Mouse (Mus musculus) liver, embryonic 11.5 days (tissue): ENCODE results near the gene Pilrb1. TPM values are rescaled to one million over a fixed set of nuclear protein-coding genes. Genes with fewer than 3 reads are reported as not detected.
"Not testable (repeated sequence)": the region's sequence is repeated elsewhere in the genome, so short reads cannot be mapped to it uniquely, and the experiment has no call there.

Experiments
- ATAC-seq: fragments of 200-750 bp; cut with Nextera tagmentation; replicated peaks from 2 replicates; pipeline ENCODE4 v1.8.0; 2017; ENCODE audit warnings: moderate number of reproducible peaks, mild to moderate bottlenecking, moderate TSS enrichment, moderate library complexity; ENCODE audit not compliant: low FRiP score
- DNase-seq: peaks from one replicate; pipeline ENCODE4 v3.0.0-alpha.2; 2017; ENCODE audit warnings: low spot score
- H3K27ac ChIP-seq: fragments of 300-500 bp; sonication (generic); 2 replicates; pipeline ENCODE4 v1.5.1; 2014; ENCODE audit warnings: mild to moderate bottlenecking, low read depth, low read length, control low read depth
- H3K27me3 ChIP-seq: fragments of 300-500 bp; sonication (generic); replicated peaks from 2 replicates; pipeline ENCODE4 v1.6.1; 2014; ENCODE audit warnings: low read length, mixed read lengths; ENCODE audit not compliant: control insufficient read depth, insufficient read depth
- H3K36me3 ChIP-seq: fragments of 300-500 bp; sonication (generic); 2 replicates; pipeline ENCODE4 v1.6.1; 2014; ENCODE audit warnings: mild to moderate bottlenecking, low read length, moderate library complexity, mixed read lengths; ENCODE audit not compliant: control insufficient read depth, insufficient read depth
- H3K4me1 ChIP-seq: fragments of 300-500 bp; sonication (generic); replicated peaks from 2 replicates; pipeline ENCODE4 v1.6.1; 2014; ENCODE audit warnings: low read length, mixed read lengths; ENCODE audit not compliant: control insufficient read depth, insufficient read depth
- H3K4me2 ChIP-seq: fragments of 300-500 bp; sonication (generic); 2 replicates; pipeline ENCODE4 v1.6.1; 2014; ENCODE audit warnings: mild to moderate bottlenecking, control low read depth, moderate library complexity
- H3K4me3 ChIP-seq: fragments of 300-500 bp; sonication (generic); 2 replicates; pipeline ENCODE4 v1.5.1; 2014; ENCODE audit warnings: low read depth, low read length, control low read depth
- H3K9ac ChIP-seq: fragments of 300-500 bp; sonication (generic); 2 replicates; pipeline ENCODE4 v1.6.1; 2014; ENCODE audit warnings: low read depth, low read length, control low read depth
- H3K9me3 ChIP-seq: fragments of 300-500 bp; sonication (generic); 2 replicates; pipeline ENCODE4 v1.6.1; 2016; ENCODE audit warnings: low read length, inconsistent platforms, mixed read lengths; ENCODE audit not compliant: control insufficient read depth
- WGBS: fragments of 180-500 bp; shearing (Covaris S2); extraction: QIAGEN DNeasy Blood & Tissue Kit; methylation state at CpG from one replicate; pipeline ENCODE4 v1.1.7; 2014; 5-methylcytosine and 5-hydroxymethylcytosine counted together
- polyA plus RNA-seq: library from polyadenylated mRNA; unstranded; fragments of >200 nt; fragmentation: Nextera tagmentation; extraction: Ambion mirVana; gene quantifications from 2 replicates; pipeline ENCODE4 v1.2.1, GENCODE M21; 2014

Gene Pilrb1
- polyA plus RNA-seq, 1 experiment from 2014 or later = 1.6 TPM

DNA sequence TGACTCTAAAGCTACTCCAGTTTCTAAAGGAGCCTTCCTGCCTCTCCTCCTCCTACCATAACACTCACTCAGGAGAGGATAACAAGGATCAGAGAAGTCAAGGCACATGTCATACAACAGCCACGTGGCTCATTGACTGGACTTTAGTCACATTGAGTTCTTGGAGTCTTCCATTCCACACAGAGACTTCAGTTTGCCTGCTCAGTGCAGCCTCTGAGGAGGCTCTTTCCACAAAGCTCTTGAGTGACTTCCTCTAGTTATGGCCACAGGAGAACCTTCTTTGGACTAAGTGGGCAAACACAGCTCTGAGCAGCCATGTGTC is 14.4 kb upstream of the Pilrb1 start:
- H3K4me2 ChIP-seq, H3K27me3 ChIP-seq, H3K36me3 ChIP-seq, H3K4me3 ChIP-seq, H3K9ac ChIP-seq, DNase-seq, H3K9me3 ChIP-seq, ATAC-seq, H3K27ac ChIP-seq, H3K4me1 ChIP-seq: not testable (repeated sequence)
- 25% methylated on average over 1 of the region's 1 CpGs for WGBS

DNA sequence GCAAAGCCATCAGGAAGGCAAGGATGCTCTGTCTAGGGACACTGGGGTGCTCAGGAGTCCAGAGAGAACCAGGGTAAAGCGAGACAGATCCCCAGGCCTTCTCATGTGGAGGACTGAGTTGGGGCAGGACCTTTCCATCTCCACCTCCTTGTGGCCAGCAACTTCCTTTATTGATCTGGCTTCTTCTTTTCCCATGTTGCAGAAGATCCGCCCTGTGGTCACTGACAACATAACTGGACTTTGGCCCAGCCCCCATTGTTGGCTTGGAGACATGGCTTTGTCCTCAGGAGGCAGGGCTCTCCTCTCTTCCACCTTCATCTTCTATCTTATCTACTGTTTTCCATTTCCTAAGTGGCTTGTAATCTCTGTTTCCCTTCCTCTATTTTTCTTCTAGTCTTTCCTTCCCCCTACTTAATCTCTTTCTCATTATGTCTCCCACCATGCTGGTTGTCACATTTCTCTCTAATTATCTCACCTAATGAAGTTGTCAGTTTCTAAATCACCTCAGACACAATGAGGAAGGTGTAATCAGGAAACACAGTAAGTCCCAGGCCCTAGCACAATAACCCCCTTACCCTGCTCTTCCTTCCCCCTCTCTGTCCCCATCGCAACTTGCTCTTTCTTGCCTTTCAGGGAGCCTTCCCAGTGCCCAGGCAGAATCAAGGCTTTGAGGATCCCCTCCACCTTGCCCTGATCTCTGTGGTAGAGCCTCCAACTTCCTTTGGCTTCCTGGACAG is 13.9 kb upstream of the Pilrb1 start, which contains the start of gene Pilrb2:
Pilrb2 (minus strand) TSS at position 172 of the 737 bp plus-strand sequence.
- H3K4me3 ChIP-seq, H3K4me1 ChIP-seq, H3K4me2 ChIP-seq, ATAC-seq, H3K9me3 ChIP-seq, H3K36me3 ChIP-seq, H3K9ac ChIP-seq, H3K27ac ChIP-seq, H3K27me3 ChIP-seq: not testable (repeated sequence)
- WGBS = 32% methylated on average over 2 of the region's 3 CpGs
- peak; percentile 30 for DNase-seq

DNA sequence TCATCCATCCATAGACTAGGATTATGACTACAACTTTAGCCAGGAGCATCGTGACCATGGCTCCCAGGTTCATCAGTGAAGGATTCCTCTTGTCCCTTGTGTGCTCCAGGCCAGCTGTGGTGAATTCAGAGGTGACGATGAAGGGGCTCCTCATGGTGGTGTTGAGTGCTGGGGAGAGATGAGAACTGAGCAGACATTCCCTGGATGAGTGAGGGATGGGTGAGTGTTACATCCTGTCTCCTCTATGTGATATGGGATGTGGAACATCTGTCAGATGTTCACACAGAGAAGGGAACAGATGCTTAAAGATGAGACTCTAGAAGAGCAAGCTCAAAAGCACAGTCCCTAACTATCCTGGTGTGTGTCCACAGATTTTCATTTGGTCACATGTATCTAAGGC is 10.7 kb upstream of the Pilrb1 start:
- 80% methylated on average over 2 of the region's 2 CpGs for WGBS
- not testable (repeated sequence) for DNase-seq

DNA sequence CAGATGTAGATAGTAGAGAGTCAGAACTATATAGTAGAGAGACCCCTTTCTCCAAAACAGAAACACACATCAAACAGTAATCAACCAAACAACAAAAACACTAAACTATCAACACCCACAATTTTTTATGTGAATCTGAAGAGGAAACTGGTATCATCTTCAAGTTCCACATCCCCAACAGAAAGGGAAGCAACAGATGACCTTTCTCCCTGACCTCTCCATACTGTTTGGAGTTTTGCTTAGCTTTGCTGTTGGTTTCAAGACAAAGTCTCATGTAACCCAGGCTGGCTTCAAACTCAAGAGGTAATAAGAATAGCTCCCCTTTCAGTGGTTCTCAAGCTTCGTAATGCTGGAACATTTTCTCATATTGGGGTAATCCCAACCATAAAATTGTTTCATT is 6.1 kb upstream of the Pilrb1 start:
- ATAC-seq, H3K9ac ChIP-seq, H3K4me1 ChIP-seq, H3K36me3 ChIP-seq, H3K9me3 ChIP-seq, DNase-seq, H3K27me3 ChIP-seq, H3K4me2 ChIP-seq, H3K4me3 ChIP-seq, H3K27ac ChIP-seq: not testable (repeated sequence)
- 79% methylated on average over 1 of the region's 1 CpGs for WGBS

More for the DNA sequence above, 10.7 kb upstream of the Pilrb1 start:
- H3K9me3 ChIP-seq, H3K27me3 ChIP-seq, H3K4me2 ChIP-seq, H3K27ac ChIP-seq, H3K4me1 ChIP-seq, H3K36me3 ChIP-seq, H3K9ac ChIP-seq, ATAC-seq, H3K4me3 ChIP-seq: not testable (repeated sequence)

DNA sequence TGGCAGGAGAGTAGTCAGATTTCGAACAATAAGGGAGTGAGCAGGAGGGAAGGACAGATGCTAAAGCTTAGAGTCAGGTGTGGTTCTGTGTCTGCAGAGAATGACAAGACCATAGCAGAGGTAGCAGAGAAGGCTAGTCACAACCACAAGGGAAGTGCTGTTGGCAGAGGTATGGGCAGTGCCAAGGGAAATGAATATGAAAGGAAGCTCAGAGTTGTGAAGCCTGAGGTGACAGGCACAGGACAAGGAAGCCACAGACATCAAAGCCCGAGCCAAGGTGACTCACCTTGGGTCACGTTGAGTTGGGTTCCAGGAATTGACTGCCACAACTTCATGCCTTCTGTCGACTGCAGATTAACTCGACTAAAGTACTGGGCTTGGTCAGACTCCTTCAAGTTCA is 1.0 kb downstream of the Pilrb1 start:
- H3K4me3 ChIP-seq, H3K27ac ChIP-seq, H3K36me3 ChIP-seq, H3K4me2 ChIP-seq, H3K27me3 ChIP-seq, ATAC-seq, H3K9me3 ChIP-seq, DNase-seq, H3K9ac ChIP-seq, H3K4me1 ChIP-seq: not testable (repeated sequence)
- 41% methylated on average over 4 of the region's 5 CpGs for WGBS

DNA sequence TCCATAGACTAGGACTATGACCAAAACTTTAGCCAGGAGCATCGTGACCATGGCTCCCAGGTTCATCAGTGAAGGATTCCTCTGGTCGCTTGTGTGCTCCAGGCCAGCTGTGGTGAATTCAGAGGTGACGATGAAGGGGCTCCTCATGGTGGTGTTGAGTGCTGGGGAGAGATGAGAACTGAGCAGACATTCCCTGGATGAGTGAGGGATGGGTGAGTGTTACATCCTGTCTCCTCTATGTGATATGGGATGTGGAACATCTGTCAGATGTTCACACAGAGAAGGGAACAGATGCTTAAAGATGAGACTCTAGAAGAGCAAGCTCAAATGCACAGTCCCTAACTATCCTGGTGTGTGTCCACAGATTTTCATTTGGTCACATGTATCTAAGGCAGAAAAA is 3.0 kb downstream of the Pilrb1 start:
- not testable (repeated sequence) for H3K4me1 ChIP-seq, ATAC-seq, H3K4me3 ChIP-seq, DNase-seq, H3K4me2 ChIP-seq, H3K36me3 ChIP-seq, H3K9ac ChIP-seq, H3K27me3 ChIP-seq, H3K9me3 ChIP-seq, H3K27ac ChIP-seq
- 75% methylated on average over 3 of the region's 3 CpGs for WGBS

GRCm38 (mm10) chr5:137850313-137850712 is 7.6 kb downstream of the Pilrb1 start:
- not testable (repeated sequence) for H3K4me3 ChIP-seq, H3K27me3 ChIP-seq, H3K36me3 ChIP-seq, H3K4me2 ChIP-seq, H3K27ac ChIP-seq, DNase-seq, H3K4me1 ChIP-seq, H3K9ac ChIP-seq, ATAC-seq, H3K9me3 ChIP-seq
- 71% methylated on average over 1 of the region's 1 CpGs for WGBS

- not testable (repeated sequence) for DNase-seq, H3K9ac ChIP-seq, ATAC-seq
These were observed 20.8 kb downstream of the Pilrb1 start for GRCm38 (mm10) chr5:137837110-137837509.

GRCm38 (mm10) chr5:137836611-137837010 is 21.3 kb downstream of the Pilrb1 start:
- H3K27ac ChIP-seq = no peak overlapping the region
- ATAC-seq = no peak

More at GRCm38 (mm10) chr5:137837110-137837509, 20.8 kb downstream of the Pilrb1 start:
- H3K27ac ChIP-seq, H3K36me3 ChIP-seq, H3K4me1 ChIP-seq, H3K9me3 ChIP-seq, H3K4me3 ChIP-seq, H3K4me2 ChIP-seq, H3K27me3 ChIP-seq: not testable (repeated sequence)

More at GRCm38 (mm10) chr5:137836611-137837010, 21.3 kb downstream of the Pilrb1 start:
- Histone ChIP-seq H3K27me3 (no peaks in the 10 kb centered on the region), H3K4me3 (no peak overlapping the region), H3K36me3 (no peaks in the 10 kb centered on the region), H3K4me1 (no peaks in the 10 kb centered on the region), H3K9me3 (no peaks in the 10 kb centered on the region), H3K9ac (no peak overlapping the region), H3K4me2 (no peak overlapping the region)
- DNase-seq = no peak
